Mouse (Mus musculus): ENCODE results near the gene Glyr1.
A peak's percentile ranks its signal among the peaks of the same experiment; 100 is the strongest.

The Glyr1 gene

GRCm38 (mm10) chr16:5011285-5011684, 38.4 kb downstream of the Glyr1 start:
- DNase-seq (ENCODE audit: low spot score) = no peak

DNA sequence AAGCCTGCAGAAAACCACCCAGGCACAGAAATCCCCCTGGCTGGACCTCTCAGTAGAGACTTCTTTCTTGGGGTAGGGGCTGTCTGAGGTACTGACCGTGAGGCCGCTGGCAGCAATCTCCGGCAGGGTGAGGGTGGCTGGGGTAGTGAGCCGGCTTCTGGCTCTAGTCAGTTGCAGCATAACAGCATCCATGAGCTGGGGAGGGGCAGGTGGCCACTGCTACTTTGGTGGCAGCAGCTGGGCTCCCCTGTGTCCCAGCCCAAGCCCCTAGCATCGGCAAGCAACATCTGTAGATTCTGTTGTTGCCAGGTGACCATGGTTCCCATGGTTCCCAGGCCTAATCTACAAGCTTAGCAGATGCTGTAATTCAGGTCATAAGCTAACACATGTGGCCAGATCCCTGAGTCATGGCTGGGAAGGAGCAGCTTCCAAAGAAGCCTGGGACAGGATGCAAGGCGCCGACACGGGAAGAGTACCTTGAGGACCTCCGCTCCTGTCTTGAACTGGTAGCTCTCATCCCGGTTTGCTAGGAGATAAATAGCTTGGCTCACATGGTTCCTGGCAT, 39.2 kb downstream of the Glyr1 start:
- DNase-seq (ENCODE audit: low spot score) = no peak

DNA sequence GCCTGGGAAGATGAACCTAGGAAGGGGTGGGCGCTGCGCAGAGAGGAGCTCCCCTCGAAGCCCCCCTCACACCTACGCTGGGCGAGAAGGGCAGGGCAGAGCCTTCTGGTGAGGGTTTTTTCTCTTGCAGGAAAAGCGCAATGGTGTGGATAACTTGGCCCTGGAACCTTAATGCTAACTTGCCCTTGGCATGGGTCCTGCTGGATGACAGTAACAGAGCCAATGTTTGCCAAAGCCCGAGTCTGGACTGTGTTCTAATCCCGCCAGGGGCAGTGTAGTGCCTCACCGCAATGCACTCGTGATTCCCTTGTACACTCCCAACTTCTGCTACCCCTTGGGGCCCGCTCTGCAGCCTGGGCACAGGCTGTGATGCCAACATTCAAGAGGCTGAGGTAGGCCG, 41.6 kb downstream of the Glyr1 start:
- no peak for DNase-seq (ENCODE audit: low spot score)

GRCm38 (mm10) chr16:5007492-5007891, 42.2 kb downstream of the Glyr1 start:
- no peak for DNase-seq (ENCODE audit: low spot score)

DNA sequence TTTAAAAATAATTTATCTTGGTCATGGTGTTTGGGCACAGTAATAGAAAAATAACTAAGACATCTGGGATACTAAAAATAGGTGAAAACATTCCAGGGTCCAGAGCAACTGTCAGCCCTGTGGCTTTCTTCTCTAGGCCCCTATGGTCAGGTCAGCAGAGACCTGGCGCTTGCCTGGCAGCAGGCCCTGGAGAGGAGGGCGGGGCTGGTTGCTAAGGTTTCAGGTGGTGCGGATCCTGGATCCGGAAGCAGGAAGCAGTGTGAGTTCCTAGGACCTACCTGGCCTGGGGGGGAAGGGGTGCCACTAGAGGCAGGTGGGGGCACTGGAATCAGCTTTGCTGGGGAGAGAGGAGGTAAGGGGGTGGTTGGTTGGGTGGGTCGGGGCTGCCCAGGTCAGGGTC, 42.6 kb downstream of the Glyr1 start, which contains the start of gene Smim22:
Smim22 (plus strand) TSS at position 222 of the 400 bp plus-strand sequence.
- DNase-seq (ENCODE audit: low spot score) = peak; percentile 53

DNA sequence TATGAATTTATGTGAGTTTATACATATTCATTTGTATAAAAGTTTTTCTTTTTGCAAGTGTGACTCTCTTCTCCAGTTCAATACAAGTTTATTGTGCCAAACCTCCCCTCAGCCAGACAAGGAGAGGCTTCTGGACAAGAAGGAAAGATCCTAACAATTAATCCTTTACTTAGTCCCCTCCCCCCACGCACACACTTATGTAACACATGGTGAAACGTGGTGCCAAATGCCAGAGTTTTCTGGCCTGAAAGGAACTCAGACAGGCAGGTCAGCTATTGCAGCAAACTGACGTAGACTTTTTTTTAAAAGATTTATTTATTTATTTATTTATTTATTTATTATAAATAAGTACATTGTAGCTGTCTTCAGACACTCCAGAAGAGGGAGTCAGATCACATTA, 49.1 kb downstream of the Glyr1 start:
- no peak for DNase-seq (ENCODE audit: low spot score)

DNA sequence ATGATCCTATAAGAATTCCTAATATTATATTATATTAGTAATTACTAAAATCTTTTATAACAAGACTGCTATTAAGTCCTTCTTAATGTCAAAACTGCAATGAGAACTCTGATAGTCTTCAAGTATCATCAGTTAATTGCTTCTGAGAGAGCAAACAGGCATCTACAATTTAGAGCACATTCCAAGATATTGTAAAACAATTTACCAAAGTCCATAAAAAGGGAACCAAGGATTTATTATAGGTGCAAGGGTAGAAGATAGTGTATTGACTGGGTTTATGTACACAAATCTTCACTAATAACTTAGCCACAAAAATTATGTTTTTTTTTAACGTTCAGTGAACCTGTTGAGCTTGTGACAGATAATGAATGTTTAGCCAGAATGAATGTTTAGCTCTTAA, 50.7 kb downstream of the Glyr1 start:
- no peak for DNase-seq (ENCODE audit: low spot score)

DNA sequence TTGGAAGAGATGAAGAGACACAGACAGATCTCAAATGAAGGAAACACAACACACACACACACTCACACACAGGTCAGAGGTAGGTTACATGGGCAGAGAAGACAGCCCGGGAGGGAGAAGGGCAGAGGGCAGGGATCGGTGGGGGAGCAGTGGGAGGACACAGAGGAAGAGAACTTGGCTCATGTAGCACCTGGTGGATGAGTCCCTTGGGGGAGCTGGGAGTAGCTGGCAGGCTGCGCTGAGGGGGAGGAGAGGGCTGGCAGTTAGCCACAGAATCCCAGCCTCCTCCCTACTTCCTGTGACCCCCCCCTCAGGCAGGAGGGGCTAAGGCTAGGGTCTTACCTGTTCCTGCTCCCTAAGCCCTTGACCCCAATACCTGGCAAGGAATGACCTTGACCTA, 52.1 kb downstream of the Glyr1 start, which contains the start of gene Sept12:
Sept12 (minus strand) TSS at position 300 of the 400 bp plus-strand sequence.
- peak; percentile 28 for DNase-seq (ENCODE audit: low spot score)

- DNase-seq (ENCODE audit: low spot score) = no peak
These were observed 56.4 kb downstream of the Glyr1 start for GRCm38 (mm10) chr16:4993276-4993675.

- no peak for DNase-seq (ENCODE audit: low spot score)
These were observed 64.9 kb downstream of the Glyr1 start for GRCm38 (mm10) chr16:4984717-4985116.

DNA sequence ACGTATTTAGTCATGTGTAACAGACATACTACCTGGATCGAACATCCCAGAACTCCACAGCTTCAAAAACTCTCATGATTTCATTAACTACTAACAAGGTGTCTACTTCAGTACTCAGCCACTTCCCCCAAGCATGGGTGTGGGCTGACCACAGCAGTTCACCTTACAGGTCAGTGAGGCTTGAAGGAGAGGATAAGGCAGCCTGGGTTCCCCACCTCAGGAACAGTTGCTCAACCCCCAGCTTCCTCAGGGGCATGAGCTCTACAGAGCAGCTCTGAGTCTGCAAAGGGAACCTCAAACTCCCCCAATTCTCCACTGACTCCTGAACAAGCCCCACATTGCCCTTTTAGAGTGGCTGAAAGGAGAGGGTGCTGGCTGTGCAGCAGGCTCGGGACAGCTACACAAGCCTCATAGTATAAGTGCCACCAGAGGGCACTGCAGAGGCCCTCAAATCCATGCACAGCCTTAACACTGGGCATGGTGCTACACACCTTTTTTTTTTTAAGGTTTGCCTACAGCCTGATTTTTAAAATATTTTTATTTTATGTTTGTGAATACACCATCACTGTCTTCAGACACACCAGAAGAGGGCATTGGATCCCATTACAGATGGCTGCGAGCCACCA, 69.8 kb downstream of the Glyr1 start:
- DNase-seq (ENCODE audit: low spot score) = no peak

GRCm38 (mm10) chr16:4978275-4979051, 71.2 kb downstream of the Glyr1 start:
- DNase-seq (ENCODE audit: low spot score) = no peak

- DNase-seq (ENCODE audit: low spot score) = no peak
These were observed 73.5 kb downstream of the Glyr1 start for GRCm38 (mm10) chr16:4976180-4976579.

GRCm38 (mm10) chr16:4974521-4974920, 75.1 kb downstream of the Glyr1 start:
- no peak for DNase-seq (ENCODE audit: low spot score)

- DNase-seq (ENCODE audit: low spot score) = no peak
These were observed 78.0 kb downstream of the Glyr1 start for GRCm38 (mm10) chr16:4971626-4972025.

DNA sequence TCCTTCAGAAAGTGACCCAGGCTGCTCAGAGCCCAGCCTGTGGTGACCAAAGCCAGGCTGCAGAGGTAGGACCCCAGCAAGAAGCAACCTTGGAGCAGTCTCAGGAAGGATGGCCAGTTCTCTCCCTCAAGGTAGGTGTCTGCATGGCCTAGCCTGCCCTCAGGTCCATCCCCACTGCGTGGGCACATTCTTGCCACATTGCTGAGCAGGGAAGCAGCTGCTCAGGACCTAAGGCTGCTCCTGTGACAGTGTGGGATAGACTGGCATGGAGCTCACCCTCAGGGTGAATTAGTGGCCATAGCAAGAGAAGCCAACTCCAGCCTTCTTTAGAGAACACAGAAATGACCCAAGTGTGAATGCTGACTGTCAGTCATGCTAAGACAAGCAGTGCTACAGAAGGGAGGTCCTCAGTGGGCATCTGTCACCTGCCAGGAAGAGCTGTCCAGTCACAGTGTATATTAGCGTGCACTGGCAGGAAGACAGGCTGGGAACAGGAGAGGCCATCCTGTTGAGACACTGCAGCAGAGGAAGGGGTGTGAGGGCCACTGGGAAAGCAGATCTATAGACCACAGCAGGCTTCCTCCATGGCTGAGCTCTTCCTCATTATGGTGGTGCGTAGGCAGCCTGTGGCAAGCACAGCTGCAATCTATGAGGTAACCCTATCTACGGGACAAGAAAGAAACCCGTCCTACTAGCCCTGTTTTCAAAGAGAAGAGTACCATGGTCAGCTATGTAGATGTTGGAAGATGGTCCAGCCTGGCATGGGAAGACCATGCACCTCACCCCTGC, 80.4 kb downstream of the Glyr1 start:
- DNase-seq (ENCODE audit: low spot score) = no peak

GRCm38 (mm10) chr16:4968426-4968825, 81.2 kb downstream of the Glyr1 start:
- DNase-seq (ENCODE audit: low spot score) = no peak

GRCm38 (mm10) chr16:4965392-4966129, 84.1 kb downstream of the Glyr1 start:
- DNase-seq (ENCODE audit: low spot score) = no peak

- no peak for DNase-seq (ENCODE audit: low spot score)
These were observed 84.8 kb downstream of the Glyr1 start for GRCm38 (mm10) chr16:4964731-4965391.

Measured in ovary, postnatal 36 days (tissue).